Mouse (Mus musculus) lung, adult 2 months (tissue): ENCODE data around the gene Baiap2l1. TPM values are rescaled to one million over a fixed set of nuclear protein-coding genes. Genes with fewer than 3 reads are reported as not detected.

Experiments
- DNase-seq: peaks from one replicate; pipeline ENCODE4 v3.0.0; 2022
- H3K4me1 ChIP-seq: fragments of 200-500 bp; 2 replicates; pipeline ENCODE4 v1.6.1; 2011; ENCODE audit warnings: low read length; ENCODE audit not compliant: control insufficient read depth, insufficient read depth
- H3K4me3 ChIP-seq: fragments of 200-500 bp; replicated peaks from 2 replicates; pipeline ENCODE3; 2011; ENCODE audit warnings: low read depth, mild to moderate bottlenecking, control low read depth, low read length; ENCODE audit errors: extremely low read depth
- CTCF ChIP-seq: fragments of 200-500 bp; IDR thresholded peaks from 2 replicates; pipeline ENCODE4 v1.5.1; 2011; ENCODE audit warnings: mild to moderate bottlenecking, low read length, control low read depth; ENCODE audit not compliant: insufficient read depth
- POLR2A ChIP-seq: fragments of 200-500 bp; IDR thresholded peaks from 2 replicates; pipeline ENCODE4 v1.6.1; 2011; ENCODE audit warnings: low read depth, mild to moderate bottlenecking, control low read depth, low read length, borderline replicate concordance; ENCODE audit errors: extremely low read depth
- WGBS: fragments of 180-500 bp; shearing (Covaris S2); methylation state at CpG from one replicate; pipeline ENCODE4 v1.1.7; 2018; 5-methylcytosine and 5-hydroxymethylcytosine counted together
- polyA plus RNA-seq: library from polyadenylated mRNA; depleted of rRNA; stranded (reverse); fragments of >200 nt; gene quantifications from 2 replicates; pipeline ENCODE4 v1.2.3, GENCODE M21; 2012

Gene Baiap2l1
- polyA plus RNA-seq, 1 experiment: 20.4 TPM

GRCm38 (mm10) chr5:144318286-144318685, 39.6 kb downstream of the Baiap2l1 start:
- no peak for TF ChIP-seq POLR2A
- no peak for TF ChIP-seq CTCF
- WGBS: 42% methylated on average over 6 of the region's 6 CpGs
- no peak for DNase-seq
- Histone ChIP-seq H3K4me1 (peaks cover 7% of the 10 kb centered on the region), H3K4me3 (no peak overlapping the region)

DNA sequence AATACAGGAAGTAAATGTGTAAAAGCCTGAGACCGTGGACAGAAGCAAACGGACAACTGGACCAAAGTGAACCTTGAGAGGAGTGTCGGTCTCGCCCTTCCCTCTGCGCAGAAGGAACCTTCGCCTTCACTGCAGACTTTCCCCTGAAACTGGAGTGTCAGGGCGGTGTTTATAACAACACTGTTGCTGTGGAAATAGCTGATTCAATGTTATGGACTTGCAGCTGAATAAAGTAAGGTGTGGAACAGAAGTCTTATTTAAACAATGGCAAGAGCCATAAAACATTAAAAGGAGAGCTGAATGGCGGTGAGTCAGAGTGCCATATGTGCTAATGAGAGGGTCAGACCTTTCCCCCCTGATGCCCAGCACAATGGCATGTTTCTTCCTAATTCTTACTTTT, 40.5 kb downstream of the Baiap2l1 start:
- no peak for DNase-seq
- TF ChIP-seq POLR2A (no peak), CTCF (no peak)
- Histone ChIP-seq H3K4me1 (peaks cover 7% of the 10 kb centered on the region), H3K4me3 (no peak overlapping the region)
- WGBS: 56% methylated on average over 8 of the region's 8 CpGs

- WGBS: 47% methylated on average over 3 of the region's 3 CpGs
- DNase-seq: no peak
- Histone ChIP-seq H3K4me1 (peaks cover 3% of the 10 kb centered on the region), H3K4me3 (no peak overlapping the region)
- TF ChIP-seq POLR2A: no peak
- TF ChIP-seq CTCF: no peak
Measured at GRCm38 (mm10) chr5:144316442-144316841, 41.5 kb downstream of the Baiap2l1 start.

- no peak for DNase-seq
- no peak overlapping the region for H3K4me3 ChIP-seq
- no peak for TF ChIP-seq POLR2A
- TF ChIP-seq CTCF: no peak
- no peaks in the 10 kb centered on the region; the same call in none of the 2 replicates for H3K4me1 ChIP-seq
- 70% methylated on average over 12 of the region's 12 CpGs for WGBS
Measured at GRCm38 (mm10) chr5:144314731-144315494, 43.0 kb downstream of the Baiap2l1 start.

- no peak for DNase-seq
- H3K4me3 ChIP-seq: no peak overlapping the region
- no peak for TF ChIP-seq CTCF
- H3K4me1 ChIP-seq: no peaks in the 10 kb centered on the region; the same call in none of the 2 replicates
- 15% methylated on average over 5 of the region's 5 CpGs for WGBS
Measured at GRCm38 (mm10) chr5:144313335-144313734, 44.6 kb downstream of the Baiap2l1 start.

GRCm38 (mm10) chr5:144312183-144312582, 45.7 kb downstream of the Baiap2l1 start:
- whole genome bisulfite sequencing: 56% methylated on average over 7 of the region's 7 CpGs
- Histone ChIP-seq H3K4me3 (no peak overlapping the region), H3K4me1 (no peaks in the 10 kb centered on the region; the same call in none of the 2 replicates)
- no peak for TF ChIP-seq POLR2A
- TF ChIP-seq CTCF: no peak
- no peak for DNase-seq

- WGBS: 66% methylated on average over 4 of the region's 4 CpGs
- Histone ChIP-seq H3K4me3 (no peak overlapping the region), H3K4me1 (no peaks in the 10 kb centered on the region; the same call in none of the 2 replicates)
- TF ChIP-seq CTCF (no peak), POLR2A (no peak)
- no peak for DNase-seq
Measured at GRCm38 (mm10) chr5:144308929-144309328, 49.0 kb downstream of the Baiap2l1 start.

GRCm38 (mm10) chr5:144303071-144303470, 54.8 kb downstream of the Baiap2l1 start:
- TF ChIP-seq CTCF (no peak), POLR2A (no peak)
- no peak overlapping the region for H3K4me3 ChIP-seq
- H3K4me1 ChIP-seq: no peaks in the 10 kb centered on the region
- 98% methylated on average over 2 of the region's 2 CpGs for WGBS
- no peak for DNase-seq

DNA sequence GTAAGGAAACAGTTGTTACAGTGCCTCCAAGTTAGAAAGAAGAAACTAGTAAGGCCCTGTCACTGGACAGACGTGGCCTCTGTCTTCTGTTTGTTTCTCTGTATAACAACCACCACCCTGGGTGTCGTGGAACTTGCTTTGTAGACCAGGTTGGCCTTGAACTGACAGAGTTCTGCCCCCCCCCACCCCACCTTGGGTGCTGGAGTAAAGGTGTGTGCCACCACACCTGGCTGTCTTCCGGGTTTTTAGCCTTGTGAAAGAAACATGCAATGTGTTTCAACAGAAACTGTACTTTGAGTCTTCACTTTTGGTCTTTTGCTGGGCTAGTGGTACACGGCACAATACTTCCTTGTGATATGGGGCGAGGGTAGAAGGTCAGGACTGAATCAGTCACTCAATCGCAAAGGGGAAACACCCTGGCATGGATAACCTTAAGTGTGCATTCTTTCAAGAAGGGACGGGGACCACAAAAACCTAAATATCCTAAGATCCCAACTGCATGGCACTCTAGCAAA, 61.8 kb downstream of the Baiap2l1 start:
- no peak for DNase-seq
- no peak overlapping the region for H3K4me3 ChIP-seq
- TF ChIP-seq POLR2A: no peak
- TF ChIP-seq CTCF: no peak
- WGBS: 69% methylated on average over 7 of the region's 7 CpGs
- H3K4me1 ChIP-seq: 0 out of 2 replicates have a peak, but pooled peaks cover 2% of the 10 kb centered on the region

- 88% methylated on average over 1 of the region's 1 CpGs for WGBS
- TF ChIP-seq POLR2A (no peak), CTCF (no peak)
- peaks cover 4% of the 10 kb centered on the region; the same call in 1 of the 2 replicates for H3K4me1 ChIP-seq
- no peak for DNase-seq
- H3K4me3 ChIP-seq: no peak overlapping the region
Measured at GRCm38 (mm10) chr5:144295357-144295756, 62.6 kb downstream of the Baiap2l1 start.
